Mouse (Mus musculus) hindbrain, embryonic 10.5 days (tissue): ENCODE results near the gene Lce1c. TPM values are rescaled to one million over a fixed set of nuclear protein-coding genes. Genes with fewer than 3 reads are reported as not detected.
"Not testable (repeated sequence)": the region's sequence is repeated elsewhere in the genome, so short reads cannot be mapped to it uniquely, and the experiment has no call there.

Source experiments
- DNase-seq: peaks from one replicate; pipeline ENCODE4 v3.0.0-alpha.2; 2017; ENCODE audit warnings: low spot score
- H3K27ac ChIP-seq: fragments of 300-500 bp; sonication (generic); 2 replicates; pipeline ENCODE4 v1.5.1; 2016; ENCODE audit warnings: mild to moderate bottlenecking, moderate library complexity
- H3K27me3 ChIP-seq: fragments of 300-500 bp; sonication (generic); 2 replicates; pipeline ENCODE4 v1.6.1; 2016; ENCODE audit warnings: mild to moderate bottlenecking; ENCODE audit not compliant: poor library complexity, insufficient read depth, severe bottlenecking
- H3K36me3 ChIP-seq: fragments of 300-500 bp; sonication (generic); 2 replicates; pipeline ENCODE4 v1.6.1; 2016; ENCODE audit warnings: mild to moderate bottlenecking, moderate library complexity
- H3K4me1 ChIP-seq: fragments of 300-500 bp; sonication (generic); replicated peaks from 2 replicates; pipeline ENCODE4 v1.6.1; 2016; ENCODE audit warnings: mild to moderate bottlenecking
- H3K4me3 ChIP-seq: fragments of 300-500 bp; sonication (generic); 2 replicates; pipeline ENCODE4 v1.5.1; 2016; ENCODE audit warnings: mild to moderate bottlenecking, moderate library complexity
- H3K9me3 ChIP-seq: fragments of 300-500 bp; sonication (generic); 2 replicates; pipeline ENCODE4 v1.6.1; 2016; ENCODE audit warnings: mild to moderate bottlenecking, moderate library complexity
- WGBS: fragments of 180-500 bp; shearing (Covaris S2); methylation state at CpG from one replicate; pipeline ENCODE4 v1.1.7; 2016; 5-methylcytosine and 5-hydroxymethylcytosine counted together
- polyA plus RNA-seq: library from polyadenylated mRNA; unstranded; fragments of >200 nt; fragmentation: Nextera tagmentation; extraction: Ambion mirVana; gene quantifications from 2 replicates; pipeline ENCODE4 v1.2.1, GENCODE M21; 2016

Gene Lce1c
- not detected in 2 replicates for polyA plus RNA-seq

- H3K27ac ChIP-seq, result no peak within 1 kb of the TSS
- no peaks in the 10 kb centered on the region for H3K9me3 ChIP-seq
- H3K27me3 ChIP-seq, result no peaks in the 10 kb centered on the region
- H3K4me1 ChIP-seq, result no peaks in the 10 kb centered on the region
- no peak within 1 kb of the TSS for H3K4me3 ChIP-seq
- 93% methylated on average over 4 of the region's 4 CpGs for WGBS
- DNase-seq, result no peak
- H3K36me3 ChIP-seq, result no peaks in the 10 kb centered on the region
Measured at GRCm38 (mm10) chr3:92678947-92679346, at the start of gene Lce1c. Gene Lce1c, plus strand, starts transcription at chr3:92679247.

- whole genome bisulfite sequencing, result 63% methylated on average over 1 of the region's 1 CpGs
- no peaks in the 10 kb centered on the region for H3K36me3 ChIP-seq
- no peaks in the 10 kb centered on the region for H3K27me3 ChIP-seq
- H3K27ac ChIP-seq, result no peak overlapping the region
- no peaks in the 10 kb centered on the region for H3K4me1 ChIP-seq
- no peak for DNase-seq
- H3K9me3 ChIP-seq, result no peaks in the 10 kb centered on the region
- H3K4me3 ChIP-seq, result no peak overlapping the region
Measured at GRCm38 (mm10) chr3:92637745-92638652, 41.0 kb upstream of the Lce1c start.

- Histone ChIP-seq H3K4me3 (no peak overlapping the region), H3K4me1 (no peaks in the 10 kb centered on the region), H3K27ac (no peak overlapping the region), H3K9me3 (no peaks in the 10 kb centered on the region), H3K36me3 (no peaks in the 10 kb centered on the region), H3K27me3 (no peaks in the 10 kb centered on the region)
- 84% methylated on average over 3 of the region's 3 CpGs for WGBS
- no peak for DNase-seq
Measured at GRCm38 (mm10) chr3:92638653-92638991, 40.4 kb upstream of the Lce1c start.

GRCm38 (mm10) chr3:92639854-92640253, 39.2 kb upstream of the Lce1c start:
- Histone ChIP-seq H3K27ac (no peak overlapping the region), H3K4me3 (no peak overlapping the region), H3K4me1 (no peaks in the 10 kb centered on the region), H3K27me3 (no peaks in the 10 kb centered on the region), H3K9me3 (no peaks in the 10 kb centered on the region), H3K36me3 (no peaks in the 10 kb centered on the region)
- WGBS, result 92% methylated on average over 15 of the region's 15 CpGs
- no peak for DNase-seq

GRCm38 (mm10) chr3:92648207-92648606, 30.8 kb upstream of the Lce1c start, which contains the start of gene Lce1a1:
Gene Lce1a1, minus strand, starts transcription at chr3:92648307.
- 94% methylated on average over 1 of the region's 1 CpGs for WGBS

GRCm38 (mm10) chr3:92656826-92657225, 22.2 kb upstream of the Lce1c start, which contains the start of gene Lce1b:
Gene Lce1b, minus strand, starts transcription at chr3:92656926.
- no peaks in the 10 kb centered on the region for H3K9me3 ChIP-seq
- H3K4me3 ChIP-seq, result no peak within 1 kb of the TSS
- H3K27ac ChIP-seq, result no peak within 1 kb of the TSS

More at GRCm38 (mm10) chr3:92648207-92648606, 30.8 kb upstream of the Lce1c start, which contains the start of gene Lce1a1:
- Histone ChIP-seq H3K27me3 (no peaks in the 10 kb centered on the region), H3K27ac (no peak within 1 kb of the TSS), H3K4me3 (no peak within 1 kb of the TSS), H3K36me3 (no peaks in the 10 kb centered on the region), H3K9me3 (no peaks in the 10 kb centered on the region), H3K4me1 (no peaks in the 10 kb centered on the region)
- DNase-seq, result no peak

GRCm38 (mm10) chr3:92670215-92670614, 8.8 kb upstream of the Lce1c start, which contains the start of gene Lce1a2:
Gene Lce1a2, minus strand, starts transcription at chr3:92670315.
- no peaks in the 10 kb centered on the region for H3K27me3 ChIP-seq
- H3K36me3 ChIP-seq, result no peaks in the 10 kb centered on the region
- H3K9me3 ChIP-seq, result no peaks in the 10 kb centered on the region
- H3K27ac ChIP-seq, result no peak within 1 kb of the TSS
- DNase-seq, result no peak
- no peak within 1 kb of the TSS for H3K4me3 ChIP-seq
- no peaks in the 10 kb centered on the region for H3K4me1 ChIP-seq

More at GRCm38 (mm10) chr3:92656826-92657225, 22.2 kb upstream of the Lce1c start, which contains the start of gene Lce1b:
- Histone ChIP-seq H3K4me1 (no peaks in the 10 kb centered on the region), H3K27me3 (no peaks in the 10 kb centered on the region), H3K36me3 (no peaks in the 10 kb centered on the region)
- no peak for DNase-seq

- H3K27me3 ChIP-seq, result no peaks in the 10 kb centered on the region
- no peaks in the 10 kb centered on the region for H3K4me1 ChIP-seq
- H3K36me3 ChIP-seq, result no peaks in the 10 kb centered on the region
- H3K9me3 ChIP-seq, result no peaks in the 10 kb centered on the region
- no peak for DNase-seq
- WGBS, result 76% methylated on average over 2 of the region's 2 CpGs
- H3K4me3 ChIP-seq, result no peak within 1 kb of the TSS
- no peak within 1 kb of the TSS for H3K27ac ChIP-seq
Measured at GRCm38 (mm10) chr3:92687110-92687509, 8.1 kb downstream of the Lce1c start, which contains the start of gene Lce1d. Gene Lce1d, minus strand, starts transcription at chr3:92687210.

- 79% methylated on average over 16 of the region's 16 CpGs for whole genome bisulfite sequencing
- not testable (repeated sequence) for H3K9me3 ChIP-seq, H3K27ac ChIP-seq, H3K36me3 ChIP-seq, H3K4me3 ChIP-seq, H3K4me1 ChIP-seq, DNase-seq, H3K27me3 ChIP-seq
Measured at GRCm38 (mm10) chr3:92689154-92689553, 10.1 kb downstream of the Lce1c start.

- Histone ChIP-seq H3K27ac (no peak overlapping the region), H3K36me3 (no peaks in the 10 kb centered on the region), H3K27me3 (no peaks in the 10 kb centered on the region), H3K9me3 (no peaks in the 10 kb centered on the region), H3K4me1 (no peaks in the 10 kb centered on the region), H3K4me3 (no peak overlapping the region)
- no peak for DNase-seq
Measured at GRCm38 (mm10) chr3:92691688-92692087, 12.6 kb downstream of the Lce1c start.

- no peaks in the 10 kb centered on the region for H3K36me3 ChIP-seq
- no peaks in the 10 kb centered on the region for H3K27me3 ChIP-seq
- H3K4me1 ChIP-seq, result no peaks in the 10 kb centered on the region
- no peak for DNase-seq
- H3K4me3 ChIP-seq, result no peak overlapping the region
- no peak overlapping the region for H3K27ac ChIP-seq
- 0% methylated on average over 1 of the region's 1 CpGs for WGBS
- no peaks in the 10 kb centered on the region for H3K9me3 ChIP-seq
Measured at GRCm38 (mm10) chr3:92694613-92695012, 15.6 kb downstream of the Lce1c start.

GRCm38 (mm10) chr3:92708974-92709373, 29.9 kb downstream of the Lce1c start, which contains the start of gene Lce1e:
Gene Lce1e, minus strand, starts transcription at chr3:92709074.
- Histone ChIP-seq H3K36me3 (no peaks in the 10 kb centered on the region), H3K4me3 (no peak within 1 kb of the TSS), H3K4me1 (no peaks in the 10 kb centered on the region), H3K9me3 (no peaks in the 10 kb centered on the region), H3K27me3 (no peaks in the 10 kb centered on the region), H3K27ac (no peak within 1 kb of the TSS)
- WGBS, result 94% methylated on average over 2 of the region's 2 CpGs
- no peak for DNase-seq

GRCm38 (mm10) chr3:92715122-92715521, 36.1 kb downstream of the Lce1c start:
- H3K4me1 ChIP-seq, result no peaks in the 10 kb centered on the region
- no peaks in the 10 kb centered on the region for H3K36me3 ChIP-seq
- H3K4me3 ChIP-seq, result no peak overlapping the region
- no peak overlapping the region for H3K27ac ChIP-seq
- no peak for DNase-seq
- no peaks in the 10 kb centered on the region for H3K27me3 ChIP-seq
- no peaks in the 10 kb centered on the region for H3K9me3 ChIP-seq
